Mouse (Mus musculus) forebrain, embryonic 16.5 days (tissue): Measurements from ENCODE around the gene Ppfia3. TPM values are rescaled to one million over a fixed set of nuclear protein-coding genes. Genes with fewer than 3 reads are reported as not detected.

Source experiments
- ATAC-seq: fragments of 200-750 bp; cut with Nextera tagmentation; 2 replicates; pipeline ENCODE4 v1.8.0; 2017; ENCODE audit warnings: mild to moderate bottlenecking, moderate library complexity
- H3K27ac ChIP-seq: fragments of 300-500 bp; sonication (generic); 2 replicates; pipeline ENCODE4 v1.5.1; 2014; ENCODE audit warnings: low read length, control low read depth
- H3K27me3 ChIP-seq: fragments of 300-500 bp; sonication (generic); replicated peaks from 2 replicates; pipeline ENCODE4 v1.6.1; 2014; ENCODE audit warnings: low read length; ENCODE audit not compliant: control insufficient read depth, insufficient read depth
- H3K36me3 ChIP-seq: fragments of 300-500 bp; sonication (generic); 2 replicates; pipeline ENCODE4 v1.6.1; 2014; ENCODE audit not compliant: control insufficient read depth, insufficient read depth
- H3K4me1 ChIP-seq: fragments of 300-500 bp; sonication (generic); replicated peaks from 2 replicates; pipeline ENCODE4 v1.6.1; 2014; ENCODE audit warnings: low read length; ENCODE audit not compliant: control insufficient read depth, insufficient read depth
- H3K4me2 ChIP-seq: fragments of 300-500 bp; sonication (generic); 2 replicates; pipeline ENCODE4 v1.6.1; 2014; ENCODE audit warnings: mild to moderate bottlenecking, low read length, control low read depth
- H3K4me3 ChIP-seq: fragments of 300-500 bp; sonication (generic); replicated peaks from 2 replicates; pipeline ENCODE4 v1.5.1; 2014; ENCODE audit warnings: mild to moderate bottlenecking, low read length, control low read depth
- H3K9ac ChIP-seq: fragments of 300-500 bp; sonication (generic); replicated peaks from 2 replicates; pipeline ENCODE4 v1.6.1; 2014; ENCODE audit warnings: low read depth, low read length, control low read depth
- H3K9me3 ChIP-seq: fragments of 300-500 bp; sonication (generic); 2 replicates; pipeline ENCODE4 v1.6.1; 2016; ENCODE audit warnings: low read length; ENCODE audit not compliant: control insufficient read depth
- WGBS: fragments of 180-500 bp; shearing (Covaris S2); extraction: QIAGEN DNeasy Blood & Tissue Kit; methylation state at CpG from one replicate; pipeline ENCODE4 v1.1.7; 2014; 5-methylcytosine and 5-hydroxymethylcytosine counted together
- polyA plus RNA-seq: library from polyadenylated mRNA; unstranded; fragments of >200 nt; fragmentation: Nextera tagmentation; extraction: Ambion mirVana; gene quantifications from 2 replicates; pipeline ENCODE4 v1.2.1, GENCODE M21; 2015

The Ppfia3 gene
- polyA plus RNA-seq, 1 experiment from 2014 or later: 19.7 TPM

DNA sequence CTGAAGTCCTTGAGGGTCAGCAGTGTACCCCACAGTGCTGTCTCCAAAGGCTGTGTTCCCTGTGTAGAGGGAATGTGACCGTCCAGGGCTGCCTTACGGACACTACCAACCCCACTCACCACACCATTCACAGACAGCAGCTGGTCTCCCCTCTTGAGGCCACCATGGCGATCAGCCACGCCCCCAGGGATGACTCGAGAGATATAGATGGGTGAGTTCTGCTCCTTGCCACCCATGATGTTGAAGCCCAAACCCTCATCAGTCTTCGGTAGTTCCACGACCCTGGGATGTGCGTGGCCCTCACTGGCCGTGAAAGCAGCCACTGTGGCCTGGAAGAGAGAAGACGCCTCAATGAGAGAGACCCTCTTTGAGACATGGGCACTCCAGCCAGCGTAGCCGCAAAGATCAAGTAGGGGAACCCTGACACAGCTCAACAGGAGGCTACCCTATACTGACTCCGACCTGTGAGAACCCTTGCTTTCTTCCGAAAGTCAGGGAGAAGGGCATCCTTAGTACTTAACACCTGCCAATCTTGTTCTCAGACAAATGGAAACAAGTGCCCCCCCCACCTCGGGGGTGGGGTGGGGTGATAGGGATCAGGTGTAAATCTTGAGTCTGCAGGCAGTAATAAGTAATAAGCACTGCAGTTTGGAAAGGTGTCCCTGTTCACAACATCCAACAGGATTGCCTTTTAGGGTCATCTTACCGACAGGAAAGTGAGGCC lies 2.4 kb upstream of the Ppfia3 start:
- Histone ChIP-seq H3K4me2 (no peak overlapping the region), H3K27me3 (peaks cover 5% of the 10 kb centered on the region), H3K9ac (no peak overlapping the region), H3K27ac (no peak overlapping the region), H3K9me3 (no peaks in the 10 kb centered on the region), H3K4me1 (peaks cover 36% of the 10 kb centered on the region), H3K4me3 (no peak overlapping the region), H3K36me3 (peaks cover 13% of the 10 kb centered on the region; the same call in 1 of the 2 replicates)
- ATAC-seq: no peak
- 75% methylated on average over 16 of the region's 16 CpGs for WGBS

DNA sequence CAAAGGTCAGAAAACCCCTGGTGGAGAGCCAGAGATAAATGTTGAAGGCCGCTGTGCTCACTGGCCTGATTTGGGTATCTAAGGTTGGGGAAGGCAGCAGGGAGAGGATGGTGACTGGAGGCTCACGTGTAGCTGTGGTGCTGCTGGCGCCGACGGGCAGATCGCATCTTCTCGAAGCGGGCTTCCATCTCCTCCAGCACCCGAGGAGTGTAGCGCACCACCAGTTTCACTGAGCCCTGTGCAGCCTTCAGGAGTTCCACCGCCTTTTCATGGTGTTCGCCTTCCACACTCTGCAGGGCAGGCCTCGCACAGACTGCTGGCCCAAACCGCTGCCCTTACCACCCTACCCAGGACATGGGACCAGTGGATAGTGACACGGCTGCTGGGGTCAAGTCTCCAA lies 1.4 kb upstream of the Ppfia3 start:
- H3K9ac ChIP-seq: peak overlapping the region; percentile 69; the same call in 1 of the 2 replicates
- peaks cover 5% of the 10 kb centered on the region for H3K27me3 ChIP-seq
- peak overlapping the region; percentile 85 for H3K4me3 ChIP-seq
- WGBS: 73% methylated on average over 15 of the region's 15 CpGs
- H3K36me3 ChIP-seq: peaks cover 9% of the 10 kb centered on the region; the same call in 1 of the 2 replicates
- H3K27ac ChIP-seq: no peak overlapping the region
- H3K4me2 ChIP-seq: peak overlapping the region; percentile 60
- ATAC-seq: no peak
- H3K4me1 ChIP-seq: peaks cover 36% of the 10 kb centered on the region
- no peaks in the 10 kb centered on the region for H3K9me3 ChIP-seq

DNA sequence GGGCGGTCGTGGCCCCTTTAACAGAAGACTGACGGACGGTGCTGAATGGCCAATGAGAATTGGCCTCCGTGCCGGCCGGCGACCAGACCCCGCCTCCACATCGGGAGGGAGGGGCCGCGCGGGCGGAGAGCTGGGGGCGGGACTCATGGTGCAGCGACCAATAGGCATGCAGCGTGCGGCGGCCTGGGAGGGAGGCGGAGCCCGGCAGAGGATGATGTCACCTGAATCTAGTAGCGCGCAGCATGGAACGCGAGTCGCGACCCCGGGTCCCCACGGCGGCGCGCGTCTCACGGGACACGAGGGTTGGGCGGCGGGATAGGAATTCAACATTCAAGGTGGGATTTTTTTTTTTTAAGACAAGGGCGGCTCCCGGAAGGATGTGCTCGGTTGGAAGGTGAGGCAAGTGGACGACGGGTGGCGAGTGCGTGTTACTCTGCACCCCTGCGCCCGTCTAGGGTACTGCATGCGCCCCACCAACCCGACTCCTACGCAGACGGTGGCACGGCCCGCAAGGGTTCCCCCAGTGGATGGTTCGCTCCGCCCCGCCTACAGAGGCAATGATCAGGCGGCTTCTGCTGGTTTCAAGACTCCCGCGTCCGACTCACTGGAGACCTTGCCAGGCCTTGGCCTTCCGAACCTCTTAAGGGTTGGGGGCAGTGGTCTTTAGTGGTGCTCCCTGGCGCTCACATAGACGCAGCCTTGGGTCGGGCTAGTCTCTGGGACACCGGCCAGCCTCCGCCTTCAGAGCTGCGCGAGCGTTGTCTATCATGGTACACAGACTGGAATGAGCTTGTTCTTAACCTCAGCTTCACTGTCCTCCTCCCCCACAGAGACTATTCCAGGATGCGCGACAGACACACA lies 431 bp upstream of the Ppfia3 start:
- peaks cover 9% of the 10 kb centered on the region for H3K27me3 ChIP-seq
- H3K4me2 ChIP-seq: peak overlapping the region; percentile 60
- peak overlapping the region; percentile 85 for H3K4me3 ChIP-seq
- WGBS: under 1% methylated on average over 70 of the region's 70 CpGs
- H3K4me1 ChIP-seq: peaks cover 40% of the 10 kb centered on the region
- peak; percentile 86 for ATAC-seq
- 0 out of 2 replicates have a peak, but pooled peaks cover 2% of the 10 kb centered on the region for H3K36me3 ChIP-seq
- no peaks in the 10 kb centered on the region for H3K9me3 ChIP-seq
- peak overlapping the region; percentile 89 for H3K27ac ChIP-seq
- peak overlapping the region; percentile 94 for H3K9ac ChIP-seq

DNA sequence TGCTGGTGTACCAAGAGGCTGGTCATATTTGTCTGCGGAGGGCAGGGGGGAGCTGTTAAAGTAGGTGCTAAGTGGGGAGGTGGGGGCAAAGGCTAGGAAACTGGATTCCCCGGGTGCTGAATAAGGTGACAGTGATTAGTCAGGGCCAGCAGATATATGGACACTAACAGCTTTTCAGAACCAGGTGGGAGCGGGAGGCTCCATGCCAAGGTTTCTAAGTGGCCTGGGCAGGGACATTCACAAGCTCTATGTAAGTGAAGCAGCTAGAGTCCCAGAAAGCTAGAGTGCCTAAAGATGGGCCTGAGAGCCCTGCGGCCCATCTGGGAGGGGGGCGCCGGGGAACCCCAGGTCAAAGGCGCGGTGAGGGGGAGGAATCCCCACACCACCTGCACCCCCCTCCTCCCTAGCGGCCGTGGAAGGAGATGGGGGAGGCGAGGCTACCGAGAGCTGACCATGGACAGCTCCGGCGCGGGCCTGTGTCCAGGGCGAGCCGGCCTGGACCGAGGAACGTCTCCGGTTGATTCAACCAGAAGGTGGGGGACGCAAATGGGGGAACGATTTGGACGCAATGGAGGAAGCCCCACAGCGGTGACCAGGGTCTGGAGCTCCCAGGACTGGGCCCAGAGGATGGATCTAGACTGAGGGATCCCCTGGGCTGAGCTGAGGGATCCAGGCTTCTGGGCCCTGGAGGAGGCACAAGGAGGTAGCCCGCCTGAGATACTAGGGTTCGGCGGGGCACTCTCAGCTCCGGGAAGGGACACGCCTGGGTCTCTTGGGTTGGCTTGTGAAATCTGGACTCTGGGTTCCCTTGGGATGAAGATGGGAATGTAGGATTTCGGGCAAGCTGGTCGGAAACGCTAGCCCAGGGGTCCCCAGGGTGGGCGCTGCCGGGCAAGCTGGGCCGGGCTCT lies 822 bp downstream of the Ppfia3 start:
- Histone ChIP-seq H3K27ac (peak overlapping the region; percentile 42), H3K9me3 (no peaks in the 10 kb centered on the region), H3K27me3 (peaks cover 9% of the 10 kb centered on the region), H3K9ac (peak overlapping the region; percentile 94), H3K4me3 (peak overlapping the region; percentile 85), H3K4me2 (peak overlapping the region; percentile 59), H3K36me3 (no peaks in the 10 kb centered on the region), H3K4me1 (peaks cover 49% of the 10 kb centered on the region)
- ATAC-seq: no peak
- 3% methylated on average over 35 of the region's 35 CpGs for whole genome bisulfite sequencing

DNA sequence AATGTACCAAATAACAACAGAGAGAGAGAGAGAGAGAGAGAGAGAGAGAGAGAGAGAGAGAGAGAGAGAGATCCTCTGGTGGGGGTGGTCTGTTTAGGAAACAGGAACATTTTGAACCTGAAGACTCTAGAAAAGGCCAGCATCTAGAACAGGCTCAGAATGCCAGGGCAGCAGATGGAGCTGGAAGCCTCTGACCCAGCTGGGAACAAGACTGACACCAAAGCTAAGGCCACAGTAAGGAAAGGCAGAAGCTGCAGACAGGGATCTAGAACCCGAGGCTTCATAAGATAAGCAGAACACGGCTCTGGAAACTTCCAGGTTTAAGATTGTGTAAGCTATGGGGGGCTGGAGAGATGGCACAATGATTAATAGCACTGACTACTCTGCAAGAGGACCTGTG lies 2.8 kb downstream of the Ppfia3 start:
- Histone ChIP-seq H3K9me3 (no peaks in the 10 kb centered on the region), H3K36me3 (no peaks in the 10 kb centered on the region), H3K4me2 (no peak overlapping the region), H3K4me1 (peaks cover 34% of the 10 kb centered on the region), H3K27me3 (peaks cover 4% of the 10 kb centered on the region; the same call in 1 of the 2 replicates), H3K9ac (no peak overlapping the region), H3K4me3 (no peak overlapping the region), H3K27ac (no peak overlapping the region)
- no peak for ATAC-seq
- WGBS: 89% methylated on average over 2 of the region's 2 CpGs

DNA sequence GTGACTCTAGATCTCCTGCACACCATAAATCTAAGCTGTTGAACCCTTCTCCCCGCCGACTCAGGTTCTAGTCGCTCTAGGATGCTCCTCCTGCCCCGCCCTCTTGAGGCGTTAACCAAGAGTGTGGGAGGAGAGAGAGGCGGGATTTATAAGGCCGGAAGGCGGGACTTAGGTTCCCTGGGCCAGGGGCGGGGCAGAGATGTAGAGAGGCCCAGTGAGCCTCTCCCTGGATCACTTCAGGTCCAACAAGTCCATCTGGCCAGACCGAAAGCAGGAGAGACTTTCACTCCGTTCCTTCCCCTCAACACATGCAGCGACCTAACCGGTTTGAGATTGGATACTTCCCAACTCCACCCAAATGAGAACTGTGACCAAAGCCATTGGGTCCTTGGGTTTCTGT lies 4.0 kb downstream of the Ppfia3 start:
- no peaks in the 10 kb centered on the region for H3K36me3 ChIP-seq
- H3K4me3 ChIP-seq: no peak overlapping the region
- no peak overlapping the region for H3K27ac ChIP-seq
- ATAC-seq: no peak
- WGBS: 9% methylated on average over 13 of the region's 13 CpGs
- peaks cover 29% of the 10 kb centered on the region for H3K4me1 ChIP-seq
- H3K9me3 ChIP-seq: no peaks in the 10 kb centered on the region
- 0 out of 2 replicates have a peak, but pooled peaks cover 3% of the 10 kb centered on the region for H3K27me3 ChIP-seq
- no peak overlapping the region for H3K9ac ChIP-seq
- H3K4me2 ChIP-seq: no peak overlapping the region; the same call in 1 of the 2 replicates

DNA sequence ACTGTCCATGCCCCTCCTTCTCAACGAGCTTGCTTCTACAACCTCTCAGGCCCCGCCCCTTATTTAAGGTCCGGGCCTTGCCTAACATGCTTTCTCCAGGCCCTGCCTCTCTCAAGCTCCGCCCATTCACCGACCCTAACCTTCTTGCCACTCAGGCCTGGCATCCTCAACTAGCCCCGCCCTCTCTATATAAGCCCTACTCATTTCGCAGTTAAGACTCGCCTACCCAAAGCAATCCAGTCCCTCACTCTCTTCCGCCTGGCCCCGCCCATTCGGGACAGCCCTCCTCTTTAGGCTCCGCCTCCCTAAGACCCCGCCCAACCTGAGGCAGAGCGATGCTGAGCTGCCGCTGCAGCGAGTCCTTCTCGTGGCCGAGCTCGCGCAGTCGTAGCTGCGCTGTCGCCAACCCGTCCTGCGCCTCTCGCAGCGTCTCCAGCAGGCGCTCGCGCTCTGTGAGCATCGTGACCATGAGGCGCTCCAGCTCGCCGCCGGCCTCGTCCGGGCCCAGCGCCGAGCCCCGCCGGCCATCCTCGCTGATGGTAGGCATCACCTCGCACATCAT lies 5.5 kb downstream of the Ppfia3 start:
- Histone ChIP-seq H3K9ac (peak overlapping the region; percentile 71), H3K36me3 (0 out of 2 replicates have a peak, but pooled peaks cover 8% of the 10 kb centered on the region), H3K4me2 (peak overlapping the region; percentile 82), H3K4me3 (peak overlapping the region; percentile 55), H3K9me3 (no peaks in the 10 kb centered on the region), H3K27ac (peak overlapping the region; percentile 43), H3K4me1 (peaks cover 26% of the 10 kb centered on the region), H3K27me3 (0 out of 2 replicates have a peak, but pooled peaks cover 3% of the 10 kb centered on the region)
- peak; percentile 87 for ATAC-seq
- 1% methylated on average over 43 of the region's 43 CpGs for WGBS

DNA sequence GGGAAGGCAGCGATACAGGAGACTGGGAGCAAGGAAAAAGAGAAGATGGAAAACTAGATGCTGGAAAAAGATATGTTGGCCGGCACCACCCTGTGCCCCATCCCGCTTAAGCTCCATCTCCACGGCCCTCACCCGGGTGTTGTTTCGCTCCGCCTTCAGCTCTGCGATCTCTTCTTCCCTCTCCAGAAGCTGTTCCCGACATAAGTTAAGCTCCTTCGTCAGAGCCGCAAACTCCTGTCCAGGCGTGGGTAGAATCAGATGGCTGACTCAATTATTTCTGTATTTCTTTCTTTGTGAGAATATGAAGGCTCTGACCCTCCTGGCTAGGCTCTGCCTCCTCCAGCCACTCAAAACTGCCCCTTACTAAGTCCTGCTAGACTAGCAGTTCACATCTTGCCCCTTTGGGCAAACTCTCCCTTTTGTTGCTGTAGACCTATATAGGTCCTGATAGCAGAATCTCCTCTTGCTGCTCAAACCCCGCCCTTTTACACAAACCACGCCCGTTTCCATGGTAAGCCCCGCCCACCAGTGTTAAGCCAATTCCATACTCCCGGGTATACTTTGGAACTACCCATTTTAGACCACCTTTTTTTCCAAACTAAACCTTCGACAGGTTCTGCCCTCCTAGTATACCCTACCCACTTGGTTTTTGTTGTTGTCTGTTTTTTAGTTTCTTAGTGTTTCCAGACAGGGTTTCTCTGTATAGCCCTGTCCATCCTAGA lies 6.3 kb downstream of the Ppfia3 start:
- 57% methylated on average over 18 of the region's 18 CpGs for WGBS
- Histone ChIP-seq H3K4me3 (no peak overlapping the region), H3K27ac (no peak overlapping the region)

More for the DNA sequence above, 6.3 kb downstream of the Ppfia3 start:
- ATAC-seq: 0 out of 2 replicates have a peak, but pooled peaks have one; percentile 3
- no peak overlapping the region for H3K9ac ChIP-seq
- H3K4me2 ChIP-seq: no peak overlapping the region; the same call in 1 of the 2 replicates
- peaks cover 13% of the 10 kb centered on the region; the same call in 1 of the 2 replicates for H3K36me3 ChIP-seq
- H3K9me3 ChIP-seq: no peaks in the 10 kb centered on the region
- H3K4me1 ChIP-seq: peaks cover 22% of the 10 kb centered on the region
- 0 out of 2 replicates have a peak, but pooled peaks cover 3% of the 10 kb centered on the region for H3K27me3 ChIP-seq
